Mouse (Mus musculus) brain, embryonic 14.5 days (tissue): ENCODE results near the gene Leo1.

ENCODE experiments used
- CTCF ChIP-seq: fragments of 200-500 bp; IDR thresholded peaks from 2 replicates; pipeline ENCODE4 v1.5.1; 2012; ENCODE audit warnings: inconsistent platforms, mild to moderate bottlenecking, moderate library complexity, borderline replicate concordance; ENCODE audit not compliant: insufficient read depth, insufficient read length; ENCODE audit errors: extremely low read depth
- POLR2A ChIP-seq: fragments of 200-500 bp; IDR thresholded peaks from 2 replicates; pipeline ENCODE4 v1.6.1; 2012; ENCODE audit warnings: mild to moderate bottlenecking, inconsistent platforms, borderline replicate concordance; ENCODE audit not compliant: poor library complexity, insufficient read depth, insufficient read length, severe bottlenecking; ENCODE audit errors: extremely low read depth

DNA sequence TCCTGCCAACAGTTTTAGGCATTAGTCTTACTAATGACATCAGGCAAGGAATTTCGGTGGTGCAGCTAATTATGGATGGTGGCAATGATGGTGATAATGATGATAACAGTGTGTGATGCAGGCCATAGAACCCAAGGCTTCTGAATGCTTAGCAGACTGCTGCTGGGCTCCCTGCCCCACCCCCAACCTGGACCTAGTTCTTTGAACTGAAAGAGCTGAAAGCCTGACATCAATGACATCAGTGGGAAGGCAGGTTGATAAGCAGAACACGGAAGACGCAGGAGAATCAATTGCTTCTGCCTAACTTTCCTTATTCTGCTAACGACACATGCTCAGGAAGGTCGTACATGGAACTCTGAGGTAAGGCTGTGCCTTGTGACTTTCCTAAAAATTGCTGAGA is 28.1 kb upstream of the Leo1 start:
- TF ChIP-seq CTCF, result no peak
- no peak for TF ChIP-seq POLR2A
